In genomic region chrX:143904689-143905088, GRCm38 (mm10) we compare ENCODE assay signal across 12 mouse cellular contexts. TPM values are rescaled to one million over a fixed set of nuclear protein-coding genes. Genes with fewer than 3 reads are reported as not detected.
DNase-seq lines count a peak whose midpoint lies in the region; ATAC-seq and TF ChIP-seq lines count a peak whose summit lies in the region.
"Had no signal": no experiment of that assay in that cellular context is flagged by ENCODE, and none has a peak within 500 bp of the region (broad histone marks: within the 10 kb centered on the region; RNA-seq: fewer than 3 reads in every experiment).

No protein-coding gene starts in this region.

- no peak for ATAC-seq in neural tube, embryonic 15.5 days (ENCODE audit: low FRiP score)
- no peak for ATAC-seq in stomach, postnatal 0 days (ENCODE audit: low FRiP score, low TSS enrichment)
- ATAC-seq in midbrain, embryonic 16.5 days, result no peak

- no peak for TF ChIP-seq EP300 in stomach, postnatal 0 days (optimal IDR thresholded peaks at IDR 0.05)

- peaks cover 22% of the 10 kb centered on the region for H3K4me1 ChIP-seq in neural tube, embryonic 15.5 days
- no peaks in the 10 kb centered on the region for H3K4me1 ChIP-seq in stomach, postnatal 0 days (replicated peaks; ENCODE audit: control insufficient read depth, insufficient read depth)
- H3K4me1 ChIP-seq in midbrain, embryonic 16.5 days (ENCODE audit: control insufficient read depth, insufficient read depth, low read length), result peaks cover 29% of the 10 kb centered on the region

- H3K9me3 ChIP-seq in neural tube, embryonic 15.5 days (replicated peaks), result no peaks in the 10 kb centered on the region
- no peaks in the 10 kb centered on the region for H3K9me3 ChIP-seq in stomach, postnatal 0 days (ENCODE audit: control insufficient read depth, low read length)
- no peaks in the 10 kb centered on the region for H3K9me3 ChIP-seq in midbrain, embryonic 16.5 days (replicated peaks; ENCODE audit: control insufficient read depth, low read length, poor library complexity, severe bottlenecking)
- H3K9me3 ChIP-seq: G1E had no signal

- DNase-seq in gastrocnemius, postnatal 10 days, result peak; percentile 56
- DNase-seq in gastrocnemius, postnatal 36 days, result no peak
- DNase-seq in neural tube, embryonic 10.5 days (ENCODE audit: extremely low spot score, low spot score), result peak; percentile 27
- DNase-seq in embryo, embryonic 10.5 days (ENCODE audit: low spot score), result peak; percentile 69
- DNase-seq in stomach, postnatal 0 days (ENCODE audit: low spot score), result peak; percentile 27
- DNase-seq in left cerebral cortex, adult 2 months (ENCODE audit: extremely low spot score in 1 of 2, low spot score in 2 of 2), result no peak
- DNase-seq: cerebellum, postnatal 36 days had no signal

- H3K9ac ChIP-seq in neural tube, embryonic 15.5 days (replicated peaks), result no peak overlapping the region
- no peak overlapping the region for H3K9ac ChIP-seq in stomach, postnatal 0 days (ENCODE audit: low read length)
- no peak overlapping the region for H3K9ac ChIP-seq in midbrain, embryonic 16.5 days (ENCODE audit: low read depth, low read length)

- TF ChIP-seq CTCF in stomach, postnatal 0 days (IDR thresholded peaks at IDR 0.05; ENCODE audit: low read depth), result no peak
- TF ChIP-seq CTCF in left cerebral cortex, adult 2 months (IDR thresholded peaks at IDR 0.05), result no peak

- no peaks in the 10 kb centered on the region for H3K36me3 ChIP-seq in neural tube, embryonic 15.5 days
- H3K36me3 ChIP-seq in stomach, postnatal 0 days (ENCODE audit: control insufficient read depth, insufficient read depth, low read length), result no peaks in the 10 kb centered on the region
- no peaks in the 10 kb centered on the region for H3K36me3 ChIP-seq in midbrain, embryonic 16.5 days (ENCODE audit: control insufficient read depth, insufficient read depth, low read length)
- H3K36me3 ChIP-seq: G1E had no signal

- no peak overlapping the region for H3K27ac ChIP-seq in neural tube, embryonic 15.5 days (replicated peaks)
- no peak overlapping the region for H3K27ac ChIP-seq in stomach, postnatal 0 days (replicated peaks)
- H3K27ac ChIP-seq in left cerebral cortex, adult 2 months, result no peak overlapping the region
- no peak overlapping the region for H3K27ac ChIP-seq in midbrain, embryonic 16.5 days (ENCODE audit: low read length)

- H3K27me3 ChIP-seq in neural tube, embryonic 15.5 days (replicated peaks), result no peaks in the 10 kb centered on the region
- no peaks in the 10 kb centered on the region for H3K27me3 ChIP-seq in stomach, postnatal 0 days (ENCODE audit: control insufficient read depth, insufficient read depth, low read length)
- H3K27me3 ChIP-seq in midbrain, embryonic 16.5 days (ENCODE audit: control insufficient read depth, insufficient read depth, low read depth, low read length), result no peaks in the 10 kb centered on the region

- no peak overlapping the region for H3K4me2 ChIP-seq in neural tube, embryonic 15.5 days
- no peak overlapping the region for H3K4me2 ChIP-seq in stomach, postnatal 0 days (replicated peaks; ENCODE audit: low read depth)
- H3K4me2 ChIP-seq in midbrain, embryonic 16.5 days (ENCODE audit: low read length), result no peak overlapping the region

- 29% methylated on average over 2 of the region's 2 CpGs for WGBS in neural tube, embryonic 15.5 days
- 24% methylated on average over 2 of the region's 2 CpGs for WGBS in stomach, postnatal 0 days
- 31% methylated on average over 2 of the region's 2 CpGs for WGBS in midbrain, embryonic 16.5 days

- no peak overlapping the region for H3K4me3 ChIP-seq in neural tube, embryonic 15.5 days (replicated peaks)
- no peak overlapping the region for H3K4me3 ChIP-seq in stomach, postnatal 0 days (ENCODE audit: low read depth, low read length)
- no peak overlapping the region for H3K4me3 ChIP-seq in left cerebral cortex, adult 2 months
- no peak overlapping the region for H3K4me3 ChIP-seq in midbrain, embryonic 16.5 days (ENCODE audit: low read depth, low read length)

- intact Hi-C loops in gastrocnemius, postnatal 36 days (cut with DNase I), result no loop called here
- intact Hi-C loops in left cerebral cortex, adult 2 months (cut with DNase I), result no loop called here

RNA-seq across cellular contexts. Expression of gene Dcx, which starts 28.4 kb away (rescaled TPM):
- 1 to 10 TPM; 3.0 to 3.2 TPM for total RNA-seq in gastrocnemius, postnatal 10 days (2021)
- total RNA-seq in gastrocnemius, postnatal 36 days (2021), result not detected
- polyA plus RNA-seq in neural tube, embryonic 15.5 days (2015; fragmentation: Nextera tagmentation; extraction: Ambion mirVana), result 220 and 254 TPM in 2 replicates
- 0.99 and 1.3 TPM in 2 replicates for polyA plus RNA-seq in stomach, postnatal 0 days (2015; fragmentation: Nextera tagmentation; extraction: Ambion mirVana)
- 10 to 100 TPM; 21.0 to 28.5 TPM for total RNA-seq in left cerebral cortex, adult 2 months (2021)
- polyA plus RNA-seq in midbrain, embryonic 16.5 days (2015; fragmentation: Nextera tagmentation; extraction: Ambion mirVana), result 266 and 338 TPM in 2 replicates
- total RNA-seq: heart, adult 8-10 months; megakaryocyte progenitor cell, adult 5-6 weeks had no signal

Comparison
In these comparisons a context has a peak if more than half of its experiments do, and no peak if none do; other contexts are left out.
1. DNase-seq: peak in gastrocnemius, postnatal 10 days (single experiment), neural tube, embryonic 10.5 days (single experiment), embryo, embryonic 10.5 days (single experiment) and stomach, postnatal 0 days (single experiment); none in gastrocnemius, postnatal 36 days (0 of 2) and left cerebral cortex, adult 2 months (0 of 2).
2. RNA of gene Dcx, which starts 28.4 kb away (total RNA-seq): 21.0 to 28.5 TPM in left cerebral cortex, adult 2 months; 3.0 to 3.2 TPM in gastrocnemius, postnatal 10 days and not detected in gastrocnemius, postnatal 36 days; every median in the first group is over 4 times any median in the second.